Mouse (Mus musculus) ovary, postnatal 10 days (tissue): ENCODE measurements around the gene Mgst3.

Experiments used
- DNase-seq: peaks from one replicate; pipeline ENCODE4 v3.0.0; 2022; ENCODE audit warnings: low spot score

The Mgst3 gene

GRCm38 (mm10) chr1:167387310-167387709 is 6.3 kb downstream of the Mgst3 start:
- DNase-seq, result no peak

DNA sequence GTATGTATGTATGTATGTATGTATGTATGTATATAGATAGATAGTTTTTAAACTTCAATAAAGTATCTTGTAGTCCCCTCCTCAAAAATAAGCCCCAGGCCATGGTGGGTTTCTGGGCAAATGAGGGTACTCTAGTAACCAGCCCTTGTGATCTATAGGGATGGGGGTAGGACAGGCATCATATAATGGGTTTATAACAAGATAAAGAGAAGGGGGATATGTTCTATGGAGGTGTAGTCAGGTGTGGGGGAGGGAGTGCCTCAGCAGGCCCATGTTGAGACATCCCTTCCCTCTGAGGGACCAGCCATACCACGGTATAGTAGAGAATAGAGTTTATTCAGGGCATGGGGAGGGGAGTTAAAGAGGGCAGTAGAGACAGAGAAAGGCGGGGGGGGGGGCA is 7.2 kb downstream of the Mgst3 start:
- no peak for DNase-seq

- no peak for DNase-seq
Observed at GRCm38 (mm10) chr1:167385636-167386035, 8.0 kb downstream of the Mgst3 start.

DNA sequence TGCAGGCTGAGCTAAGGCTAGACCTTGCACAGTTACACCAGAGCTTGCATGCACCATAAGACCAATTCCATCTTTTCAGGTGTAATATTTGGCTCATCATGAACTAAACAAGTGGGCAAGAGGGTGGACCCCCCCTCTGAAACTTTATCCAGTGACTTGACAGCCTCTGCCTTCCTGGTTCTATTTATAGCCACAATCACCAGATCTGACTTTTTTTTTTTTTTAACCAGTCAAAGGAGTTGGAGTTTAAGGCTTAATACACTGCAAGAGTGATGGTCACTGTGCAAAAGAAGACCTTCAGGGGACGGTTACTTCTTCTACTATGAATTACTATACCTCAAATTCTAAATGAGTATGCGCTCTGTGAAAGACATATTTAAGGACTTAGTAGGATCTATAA is 8.4 kb downstream of the Mgst3 start:
- no peak for DNase-seq

GRCm38 (mm10) chr1:167384156-167384555 is 9.5 kb downstream of the Mgst3 start:
- no peak for DNase-seq

DNA sequence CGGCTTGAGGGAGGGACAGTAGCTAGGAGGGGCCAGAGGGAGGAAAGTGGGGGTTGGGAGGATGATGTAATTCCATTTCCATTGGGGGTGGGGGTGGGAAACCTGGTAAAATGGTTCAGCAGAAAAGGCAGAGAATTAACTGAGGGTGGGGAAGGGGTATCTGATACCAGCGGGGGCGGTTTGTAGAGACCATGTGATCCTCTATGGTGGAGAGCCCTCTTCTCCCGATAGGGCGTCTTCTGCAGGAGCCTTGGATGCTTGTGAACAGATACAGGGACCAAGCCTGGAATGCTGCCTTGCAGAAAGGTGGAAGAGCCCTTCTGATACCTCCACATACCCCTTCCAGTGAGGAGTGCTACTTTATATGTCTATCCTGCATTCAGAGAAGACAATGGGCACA is 10.5 kb downstream of the Mgst3 start:
- no peak for DNase-seq

DNA sequence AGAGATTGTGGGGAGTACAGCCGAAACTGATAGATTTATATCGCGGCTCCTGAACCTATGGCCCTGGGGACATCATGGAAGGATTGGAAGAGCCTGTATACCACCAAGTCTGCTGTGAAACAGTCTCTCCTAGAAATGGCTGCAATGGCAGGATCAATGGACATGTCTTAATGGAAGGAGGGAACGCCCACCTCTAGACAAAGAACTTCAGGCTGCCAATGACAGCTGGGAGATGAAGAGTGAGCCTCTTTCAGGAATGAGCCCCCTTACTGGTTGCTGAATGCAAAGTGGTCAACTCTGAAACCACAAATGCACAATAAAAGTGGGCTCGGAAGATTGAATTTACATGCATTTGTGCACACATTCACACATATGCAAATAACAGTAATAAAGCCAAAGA is 10.9 kb downstream of the Mgst3 start:
- DNase-seq, result no peak

- no peak for DNase-seq
Observed at GRCm38 (mm10) chr1:167382316-167382715, 11.3 kb downstream of the Mgst3 start.

GRCm38 (mm10) chr1:167381050-167382015 is 12.3 kb downstream of the Mgst3 start:
- DNase-seq, result no peak

GRCm38 (mm10) chr1:167380223-167380622 is 13.4 kb downstream of the Mgst3 start:
- no peak for DNase-seq

GRCm38 (mm10) chr1:167379751-167380150 is 13.9 kb downstream of the Mgst3 start:
- no peak for DNase-seq

DNA sequence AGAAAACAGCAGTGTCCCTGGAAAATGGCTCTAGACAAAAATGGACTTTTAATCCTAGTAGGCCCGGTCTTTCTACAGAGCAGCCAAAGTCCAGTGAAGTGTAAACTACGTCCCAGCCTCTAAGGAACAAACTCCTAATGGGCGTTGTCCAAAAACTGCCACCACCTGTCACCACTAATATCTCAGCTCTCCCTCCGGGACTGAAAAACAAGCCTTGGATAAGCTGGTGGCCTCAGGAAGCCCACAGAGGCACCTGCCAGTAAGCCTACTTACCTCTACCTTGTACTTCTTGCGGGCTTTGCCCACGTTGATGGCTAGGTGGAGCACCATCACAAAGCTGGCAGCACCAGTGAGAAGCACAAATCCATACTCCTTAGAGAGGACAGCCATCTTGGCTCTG is 15.6 kb downstream of the Mgst3 start:
- DNase-seq, result no peak

DNA sequence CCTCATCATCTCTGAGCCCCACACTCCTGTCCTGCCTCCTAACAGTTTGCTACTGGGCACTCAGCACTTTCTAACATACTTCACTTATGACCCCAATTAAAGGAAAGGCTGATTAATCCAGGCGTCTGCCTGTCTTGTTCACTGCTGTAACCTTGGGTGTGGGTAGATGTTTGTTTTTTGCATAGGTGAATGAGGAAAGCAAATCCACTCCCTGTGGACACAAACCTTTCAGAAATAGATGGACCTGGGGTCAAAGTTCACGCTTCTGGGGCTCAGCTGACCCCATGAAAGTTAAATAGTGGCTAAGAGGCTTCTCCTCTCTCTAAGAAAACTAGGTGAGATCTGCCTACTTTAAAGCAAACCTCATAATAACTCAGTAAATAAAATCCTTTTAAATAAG is 18.7 kb downstream of the Mgst3 start:
- no peak for DNase-seq

DNA sequence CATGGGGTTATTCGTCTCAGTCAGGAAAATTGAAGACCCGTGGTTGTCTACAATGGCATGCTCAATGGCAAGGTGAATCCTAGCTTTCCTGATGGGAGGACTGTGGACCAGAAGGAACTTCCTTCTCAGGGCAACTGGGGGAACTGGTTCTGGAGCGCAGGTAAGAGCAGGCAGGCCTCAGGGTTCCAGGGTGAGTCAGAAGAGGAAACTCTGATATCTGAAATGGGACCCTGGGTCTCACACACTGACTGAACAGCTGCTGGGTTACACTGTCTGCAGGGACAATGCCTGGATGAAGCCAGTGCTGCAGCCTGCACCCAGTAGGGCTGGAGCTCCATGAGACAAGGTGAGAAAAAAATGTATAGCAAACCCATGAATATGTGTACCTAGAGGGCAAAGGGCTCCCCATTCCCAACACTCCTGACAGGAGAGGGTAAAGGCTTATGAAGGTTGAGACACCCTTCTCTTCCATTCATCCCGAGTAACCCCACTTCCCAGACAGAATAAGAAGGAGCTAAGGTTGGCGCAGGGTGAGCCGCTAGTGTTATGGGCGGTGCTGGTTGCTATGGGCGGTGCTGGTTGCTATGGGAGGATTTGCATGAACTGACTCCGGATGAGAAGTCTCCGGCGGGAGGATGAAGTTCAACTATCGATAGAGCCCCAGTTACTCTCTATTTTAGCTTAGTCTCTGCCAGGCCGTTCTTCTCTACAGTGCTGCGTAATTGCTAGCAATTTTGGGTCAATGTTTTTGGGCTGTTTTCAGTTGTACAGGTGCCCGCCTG is 19.4 kb downstream of the Mgst3 start:
- no peak for DNase-seq

- DNase-seq, result no peak
Observed at GRCm38 (mm10) chr1:167372739-167373138, 20.9 kb downstream of the Mgst3 start.

DNA sequence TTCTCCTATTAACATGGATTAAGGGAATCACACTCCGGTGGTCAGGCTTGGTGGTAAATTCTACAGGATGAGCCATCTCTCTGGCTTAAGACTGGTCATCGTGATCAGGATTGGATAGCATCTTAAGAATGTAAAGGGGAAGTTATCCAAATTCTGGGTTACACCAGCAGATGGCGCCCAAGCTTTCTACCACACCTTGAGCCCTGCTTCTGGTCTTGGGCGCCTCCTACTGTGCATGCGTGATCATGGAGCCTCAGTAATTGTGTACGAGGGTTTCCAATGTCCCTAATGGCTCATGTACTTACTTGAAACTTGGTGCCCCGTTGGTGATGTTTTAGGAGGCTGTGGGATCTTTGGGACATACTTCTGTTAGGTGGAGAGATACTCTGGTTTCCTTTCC is 23.7 kb downstream of the Mgst3 start:
- peak; percentile 45 for DNase-seq

GRCm38 (mm10) chr1:167368513-167368912 is 25.1 kb downstream of the Mgst3 start:
- DNase-seq, result no peak

DNA sequence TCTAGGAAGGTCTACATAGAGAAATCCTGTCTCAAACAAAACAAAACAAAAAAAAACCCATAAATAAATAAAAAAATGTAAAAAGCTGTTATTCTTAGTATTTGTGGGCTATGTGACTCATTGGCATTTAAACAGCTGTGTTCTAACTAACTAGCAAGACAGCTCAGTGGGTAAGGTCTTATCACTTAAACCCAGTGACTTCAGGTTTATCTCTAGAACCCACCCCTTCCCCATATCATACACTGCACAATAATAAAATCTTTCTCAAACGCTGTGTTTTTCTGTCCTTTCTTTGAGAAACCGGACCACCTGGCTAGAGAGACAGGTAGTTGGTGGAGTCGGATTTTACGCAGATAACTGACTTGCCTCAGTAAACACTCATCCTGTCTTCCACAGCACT is 25.6 kb downstream of the Mgst3 start:
- DNase-seq, result no peak

DNA sequence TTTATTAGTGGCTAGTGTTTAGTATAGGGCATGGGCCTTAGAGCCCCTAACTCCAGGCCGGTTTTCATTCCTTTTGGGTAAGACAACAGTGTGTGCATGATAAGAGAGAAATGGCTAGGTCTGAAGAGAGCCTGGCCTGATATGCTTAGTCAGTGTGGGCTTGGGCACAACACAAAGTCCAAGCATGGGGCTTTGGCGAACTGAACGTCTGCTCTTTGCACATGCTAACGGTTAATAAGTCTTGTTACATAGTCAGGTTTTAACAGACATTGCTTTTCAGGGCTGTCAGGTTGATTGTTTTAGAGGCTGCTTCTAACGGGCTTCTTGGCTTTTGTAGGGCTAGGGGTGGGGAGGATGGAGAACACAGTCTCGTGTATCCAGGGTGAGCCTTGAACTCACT is 27.0 kb downstream of the Mgst3 start:
- DNase-seq, result no peak

DNA sequence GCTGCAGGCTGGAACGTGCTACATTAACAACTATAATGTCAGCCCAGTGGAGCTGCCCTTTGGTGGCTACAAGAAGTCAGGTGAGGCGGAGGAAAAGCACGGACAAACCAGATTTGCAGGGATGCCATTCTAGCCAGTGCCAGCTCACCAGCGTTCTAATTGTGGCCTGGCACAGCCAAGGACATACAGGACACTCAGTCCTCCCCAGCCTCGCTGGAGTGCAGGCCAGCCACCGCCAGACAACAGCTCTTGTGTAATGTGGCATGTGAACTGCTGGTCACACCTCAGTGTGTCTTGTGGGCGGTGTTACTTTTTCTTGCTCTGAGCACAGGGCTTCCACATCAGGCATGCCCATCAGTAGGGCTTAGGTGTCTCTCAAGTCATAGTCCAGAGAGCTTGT is 27.8 kb downstream of the Mgst3 start:
- DNase-seq, result no peak

- DNase-seq, result no peak
Observed at GRCm38 (mm10) chr1:167363322-167363721, 30.3 kb downstream of the Mgst3 start.

GRCm38 (mm10) chr1:167362819-167363218 is 30.8 kb downstream of the Mgst3 start:
- DNase-seq, result no peak

GRCm38 (mm10) chr1:167360268-167360667 is 33.4 kb downstream of the Mgst3 start:
- no peak for DNase-seq
